Mouse (Mus musculus): Measurements from ENCODE around the gene Runx2.
A peak's percentile ranks its signal among the peaks of the same experiment; 100 is the strongest.

Runx2 gene

GRCm38 (mm10) chr17:44814508-44815175 lies at the start of gene Runx2:
Gene Runx2, minus strand, starts transcription at chr17:44814797.
- no peak for DNase-seq (ENCODE audit: low read depth, low spot score)

- DNase-seq (ENCODE audit: low read depth, low spot score): no peak
These were observed 48.6 kb upstream of the Runx2 start for GRCm38 (mm10) chr17:44863165-44863564.

DNA sequence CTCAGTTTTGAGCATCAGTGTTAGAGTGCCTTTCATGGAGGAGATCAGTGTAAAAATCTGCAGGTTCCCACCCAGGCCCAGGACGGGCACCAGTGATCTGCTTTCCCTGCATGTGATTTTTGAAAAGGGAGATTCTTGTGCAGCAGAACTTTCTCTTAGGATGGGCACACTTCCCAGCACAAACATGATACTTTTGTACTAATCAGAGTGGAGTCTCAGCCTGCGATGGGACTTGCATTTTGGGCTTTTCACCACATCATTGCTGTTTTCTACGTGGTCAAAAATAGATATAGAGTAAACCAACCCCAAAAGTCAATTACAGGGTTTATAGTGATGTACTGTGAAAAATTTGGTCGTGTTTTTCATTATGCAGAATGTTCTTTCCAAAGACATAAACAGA lies 27.6 kb upstream of the Runx2 start:
- no peak for DNase-seq (ENCODE audit: low read depth, low spot score)

DNA sequence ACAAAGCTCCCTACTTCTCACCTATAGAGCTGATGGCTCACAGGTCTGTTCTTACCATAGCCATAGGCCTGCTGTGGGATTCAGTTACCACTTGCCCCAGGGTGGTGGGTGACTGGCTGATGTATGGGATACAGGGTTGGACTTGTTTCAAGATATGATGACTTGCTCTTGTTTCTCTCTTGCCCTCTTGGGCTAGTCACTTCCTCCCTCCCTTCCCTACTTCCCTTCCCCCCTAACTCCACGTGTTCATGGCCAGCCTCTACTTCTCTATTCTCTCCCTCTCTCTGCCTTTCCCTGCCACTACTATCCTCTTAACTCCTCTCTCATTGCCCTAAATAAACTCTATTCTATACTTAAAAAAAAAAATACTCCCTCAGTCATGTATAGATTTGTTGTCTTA lies 16.6 kb upstream of the Runx2 start:
- no peak for DNase-seq (ENCODE audit: low read depth, low spot score)

- no peak for DNase-seq (ENCODE audit: low read depth, low spot score)
These were observed 15.0 kb upstream of the Runx2 start for GRCm38 (mm10) chr17:44829587-44829986.

DNA sequence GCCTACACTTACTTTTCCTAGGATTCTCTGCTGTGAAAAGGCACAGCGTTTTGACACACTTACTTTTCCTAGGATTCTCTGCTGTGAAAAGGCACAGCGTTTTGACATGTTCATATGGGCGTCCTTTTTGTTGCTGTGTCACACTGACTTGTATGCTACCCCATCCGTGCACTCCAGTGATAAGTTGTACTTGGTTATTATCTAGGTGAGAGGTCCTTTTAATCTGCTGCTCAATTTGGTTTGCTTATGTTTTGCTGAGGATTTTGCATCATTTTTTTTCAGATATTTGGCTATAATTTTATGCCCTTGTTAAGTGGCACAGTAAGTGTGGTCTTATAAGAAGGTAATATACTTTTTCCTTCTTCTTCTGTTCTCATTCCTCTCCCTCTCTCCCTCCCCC lies 13.4 kb upstream of the Runx2 start:
- no peak for DNase-seq (ENCODE audit: low read depth, low spot score)

GRCm38 (mm10) chr17:44827124-44827523 lies 12.5 kb upstream of the Runx2 start:
- DNase-seq (ENCODE audit: low read depth, low spot score): no peak

GRCm38 (mm10) chr17:44821940-44822339 lies 7.3 kb upstream of the Runx2 start:
- no peak for DNase-seq (ENCODE audit: low read depth, low spot score)

GRCm38 (mm10) chr17:44819816-44820215 lies 5.2 kb upstream of the Runx2 start:
- no peak for DNase-seq (ENCODE audit: low read depth, low spot score)

DNA sequence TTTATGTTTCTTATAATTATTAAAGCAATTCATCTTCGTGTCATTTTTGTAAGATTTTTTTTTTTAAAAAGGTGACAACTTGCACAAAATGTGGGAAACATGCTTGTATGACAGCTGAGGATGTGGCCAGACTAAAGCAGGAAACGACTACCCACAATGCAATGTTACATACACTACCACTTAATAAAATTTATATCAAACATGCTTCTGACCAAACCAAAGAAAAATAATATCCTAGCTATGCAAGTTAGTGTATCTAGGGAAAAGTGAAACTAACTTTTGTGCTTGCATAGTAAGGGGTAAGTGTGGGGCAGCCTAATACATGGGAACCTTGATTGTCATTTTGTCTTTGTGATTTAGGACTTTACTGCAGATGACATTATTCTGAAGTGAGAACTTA lies 4.2 kb upstream of the Runx2 start:
- DNase-seq (ENCODE audit: low read depth, low spot score): no peak

DNA sequence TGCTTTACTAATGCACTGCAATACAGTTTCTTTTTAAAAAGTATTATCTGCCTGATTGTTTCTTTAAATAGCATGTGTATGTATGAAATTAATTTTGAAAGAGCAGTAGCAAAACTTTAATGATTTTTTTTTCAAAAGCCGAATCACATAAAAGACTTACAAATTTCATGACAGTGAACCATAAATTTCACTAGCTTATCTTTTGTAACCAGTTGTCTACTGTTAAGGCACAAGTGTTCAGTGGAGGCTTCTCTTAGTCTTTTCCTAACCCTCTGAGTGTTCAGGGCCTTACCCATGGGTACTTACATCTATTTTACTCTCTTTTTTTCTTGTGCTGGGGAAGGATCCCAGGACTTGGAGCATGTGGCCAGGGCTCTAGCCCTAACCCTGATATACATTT lies 7.6 kb downstream of the Runx2 start:
- no peak for DNase-seq (ENCODE audit: low read depth, low spot score)

DNA sequence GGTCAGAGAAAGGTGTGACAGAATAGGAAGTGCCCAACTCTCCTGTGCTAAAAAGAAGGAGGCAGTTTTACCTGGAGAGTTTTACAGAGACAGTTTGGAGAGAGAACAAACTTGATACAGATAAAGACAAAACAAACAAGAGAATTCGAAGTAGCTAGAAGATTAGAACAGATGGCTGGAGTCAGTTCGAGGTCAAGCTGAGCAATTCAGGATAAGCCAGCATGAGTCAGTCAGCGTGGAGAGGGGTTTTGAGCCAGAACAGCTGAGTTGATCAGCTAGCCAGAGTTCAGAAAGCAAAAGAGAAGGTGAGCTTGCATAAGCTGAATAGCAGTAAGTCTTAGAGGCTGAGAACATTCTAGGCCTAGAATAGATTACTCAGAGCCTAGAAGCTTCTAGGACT lies 17.3 kb downstream of the Runx2 start:
- DNase-seq (ENCODE audit: low read depth, low spot score): no peak

GRCm38 (mm10) chr17:44792218-44792917 lies 22.2 kb downstream of the Runx2 start:
- DNase-seq (ENCODE audit: low read depth, low spot score): no peak

- no peak for DNase-seq (ENCODE audit: low read depth, low spot score)
These were observed 25.4 kb downstream of the Runx2 start for GRCm38 (mm10) chr17:44788982-44789747.

DNA sequence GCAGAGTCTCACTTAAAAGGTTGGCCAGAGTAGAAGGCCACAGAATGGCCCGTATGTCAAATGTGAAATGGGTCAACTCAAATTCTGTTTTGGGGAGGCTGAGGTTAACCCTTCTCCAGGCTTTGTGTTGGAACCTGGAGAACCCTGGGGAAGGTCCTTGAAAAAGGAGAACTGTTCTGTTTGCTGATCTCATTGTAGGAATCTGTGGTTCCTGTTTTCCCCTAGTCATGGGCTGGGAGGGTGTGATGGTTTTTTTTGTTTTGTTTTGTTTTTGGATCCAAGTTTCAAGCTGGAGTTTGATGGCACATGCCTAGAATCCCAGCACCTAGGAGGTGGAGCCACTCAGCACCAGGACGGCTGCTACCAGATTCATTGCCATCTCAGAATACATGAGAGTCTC lies 31.5 kb downstream of the Runx2 start:
- no peak for DNase-seq (ENCODE audit: low read depth, low spot score)

- DNase-seq (ENCODE audit: low read depth, low spot score): no peak
These were observed 32.2 kb downstream of the Runx2 start for GRCm38 (mm10) chr17:44782366-44782765.

- DNase-seq (ENCODE audit: low read depth, low spot score): no peak
These were observed 34.2 kb downstream of the Runx2 start for GRCm38 (mm10) chr17:44780353-44780752.

- DNase-seq (ENCODE audit: low read depth, low spot score): no peak
These were observed 36.5 kb downstream of the Runx2 start for GRCm38 (mm10) chr17:44778141-44778540.

GRCm38 (mm10) chr17:44777337-44777804 lies 37.2 kb downstream of the Runx2 start:
- peak; percentile 68 for DNase-seq (ENCODE audit: low read depth, low spot score)

- peak; percentile 98 for DNase-seq (ENCODE audit: low read depth, low spot score)
These were observed 37.8 kb downstream of the Runx2 start, which contains the start of gene Supt3 for GRCm38 (mm10) chr17:44776738-44777270. Gene Supt3, plus strand, starts transcription at chr17:44777152.

- DNase-seq (ENCODE audit: low read depth, low spot score): no peak
These were observed 42.0 kb downstream of the Runx2 start for GRCm38 (mm10) chr17:44772576-44772975.

DNA sequence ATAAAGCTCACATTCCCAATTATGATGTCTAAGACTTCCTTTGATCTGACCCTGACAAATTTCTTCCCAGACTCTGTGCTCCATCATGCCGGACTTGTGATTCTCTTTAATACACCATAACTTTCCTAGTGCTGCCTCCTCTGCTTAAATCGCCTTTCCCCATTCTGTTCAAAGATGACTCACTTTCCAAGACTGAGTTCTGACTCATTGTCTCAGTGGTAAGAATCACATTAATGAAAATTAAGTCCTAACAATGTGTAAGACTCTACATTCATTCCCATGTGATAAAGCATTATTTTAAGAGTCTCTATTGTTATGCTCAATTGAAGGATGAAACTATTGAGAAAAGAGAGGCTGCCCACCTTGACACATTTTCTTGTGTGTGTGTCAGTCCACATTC lies 43.7 kb downstream of the Runx2 start:
- DNase-seq (ENCODE audit: low read depth, low spot score): no peak
